Mouse (Mus musculus): ENCODE measurements around the gene Hoxa11. TPM values are rescaled to one million over a fixed set of nuclear protein-coding genes. Genes with fewer than 3 reads are reported as not detected.

The Hoxa11 gene
- polyA plus RNA-seq, 1 experiment from 2014 or later, result not detected

DNA sequence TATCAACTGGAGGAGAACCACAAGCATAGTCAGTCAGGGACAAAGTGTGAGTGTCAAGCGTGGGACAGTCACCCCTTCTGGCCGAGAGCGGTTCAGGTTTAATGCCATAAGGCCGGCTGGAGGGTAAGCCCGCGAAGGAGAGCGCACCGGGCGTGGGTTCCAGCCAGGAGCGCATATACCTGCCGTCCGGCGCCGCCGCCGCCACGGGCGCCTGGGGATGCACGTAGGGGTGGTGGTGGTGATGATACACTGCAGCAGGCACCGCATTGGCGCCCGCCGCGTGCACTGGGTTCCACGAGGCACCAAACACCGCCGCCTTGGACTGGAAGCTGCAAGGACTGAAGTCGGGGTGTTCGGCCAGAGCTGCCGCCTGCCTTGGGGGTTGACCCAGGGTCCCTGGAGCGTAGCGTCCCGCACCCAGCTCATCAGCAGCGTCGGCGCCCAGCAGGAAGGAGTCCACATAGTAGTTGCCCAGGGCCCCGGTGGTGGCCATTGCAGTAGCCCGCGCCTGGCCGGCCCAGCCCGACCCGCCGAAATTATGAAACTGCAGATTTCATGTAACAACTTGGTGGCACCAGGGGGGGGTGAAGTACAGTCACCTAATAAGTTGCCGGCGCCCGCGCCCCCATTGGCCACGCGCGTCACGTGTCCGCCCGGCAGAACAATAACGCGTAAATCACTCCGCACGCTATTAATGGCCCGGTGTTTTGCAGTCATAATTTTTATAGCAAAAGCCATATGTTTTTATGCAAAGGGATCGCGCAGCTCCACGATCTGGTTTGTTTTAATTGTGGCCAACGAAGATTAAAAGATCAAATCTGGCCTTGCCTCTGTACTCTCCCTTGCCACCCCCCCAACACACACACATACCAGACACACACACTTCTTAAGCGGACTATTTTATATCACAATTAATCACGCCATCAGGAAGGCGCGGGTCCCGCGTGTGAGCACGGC is 19.7 kb downstream of the Hoxa11 start:
- H3K27ac ChIP-seq (replicated peaks), result no peak overlapping the region
- H3K4me3 ChIP-seq, result 0 out of 2 replicates have a peak overlapping the region, but pooled peaks have one; percentile 10
- WGBS, result 3% methylated on average over 68 of the region's 69 CpGs
- no peak overlapping the region for H3K4me2 ChIP-seq (replicated peaks)
- no peaks in the 10 kb centered on the region for H3K36me3 ChIP-seq
- no peaks in the 10 kb centered on the region for H3K9me3 ChIP-seq
- H3K27me3 ChIP-seq, result peaks cover 98% of the 10 kb centered on the region
- ATAC-seq (ENCODE audit: low FRiP score, low read depth), result no peak
- H3K9ac ChIP-seq (replicated peaks), result no peak overlapping the region
- H3K4me1 ChIP-seq, result peaks cover 4% of the 10 kb centered on the region

DNA sequence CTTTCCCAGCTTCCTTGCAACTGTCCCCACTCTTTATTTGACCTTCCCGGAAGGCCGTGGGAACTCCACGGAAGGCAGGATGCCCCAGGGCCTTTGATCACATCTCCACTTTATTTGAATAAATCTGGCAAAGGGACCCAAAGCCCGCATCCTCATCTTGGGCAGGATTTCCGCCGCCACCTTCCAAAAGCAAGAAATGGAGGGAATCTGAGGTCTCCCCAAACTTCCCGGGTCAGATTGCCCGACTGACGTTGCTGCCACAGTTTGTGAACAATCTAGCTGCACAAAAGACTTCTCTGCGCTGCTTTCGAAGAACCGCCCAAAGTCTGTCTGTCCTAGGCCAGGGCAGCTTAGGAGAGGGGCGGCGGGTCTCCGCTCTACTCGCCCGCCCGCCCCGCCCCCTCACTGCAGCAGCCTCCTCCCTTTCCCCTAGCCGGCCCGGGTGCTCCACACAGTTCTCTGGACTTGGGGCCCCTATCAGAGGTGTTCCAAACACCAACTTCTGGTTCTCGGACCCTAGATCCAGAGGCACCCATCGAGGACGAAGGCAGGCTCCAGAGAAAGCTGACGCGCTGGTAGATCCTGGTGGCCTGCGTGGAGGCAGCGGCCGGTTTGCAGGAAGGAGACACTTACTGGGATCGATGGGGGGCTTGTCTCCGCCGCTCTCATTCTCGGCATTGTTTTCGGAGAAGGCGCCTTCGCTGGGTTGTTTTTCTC is 20.6 kb downstream of the Hoxa11 start:
- Histone ChIP-seq H3K27me3 (peaks cover 98% of the 10 kb centered on the region), H3K27ac (replicated peaks) (no peak overlapping the region), H3K4me2 (replicated peaks) (no peak overlapping the region), H3K4me3 (no peak overlapping the region), H3K9me3 (no peaks in the 10 kb centered on the region), H3K9ac (replicated peaks) (no peak overlapping the region), H3K4me1 (peaks cover 4% of the 10 kb centered on the region), H3K36me3 (no peaks in the 10 kb centered on the region)
- 2% methylated on average over 36 of the region's 36 CpGs for WGBS
- ATAC-seq (ENCODE audit: low FRiP score, low read depth), result no peak

DNA sequence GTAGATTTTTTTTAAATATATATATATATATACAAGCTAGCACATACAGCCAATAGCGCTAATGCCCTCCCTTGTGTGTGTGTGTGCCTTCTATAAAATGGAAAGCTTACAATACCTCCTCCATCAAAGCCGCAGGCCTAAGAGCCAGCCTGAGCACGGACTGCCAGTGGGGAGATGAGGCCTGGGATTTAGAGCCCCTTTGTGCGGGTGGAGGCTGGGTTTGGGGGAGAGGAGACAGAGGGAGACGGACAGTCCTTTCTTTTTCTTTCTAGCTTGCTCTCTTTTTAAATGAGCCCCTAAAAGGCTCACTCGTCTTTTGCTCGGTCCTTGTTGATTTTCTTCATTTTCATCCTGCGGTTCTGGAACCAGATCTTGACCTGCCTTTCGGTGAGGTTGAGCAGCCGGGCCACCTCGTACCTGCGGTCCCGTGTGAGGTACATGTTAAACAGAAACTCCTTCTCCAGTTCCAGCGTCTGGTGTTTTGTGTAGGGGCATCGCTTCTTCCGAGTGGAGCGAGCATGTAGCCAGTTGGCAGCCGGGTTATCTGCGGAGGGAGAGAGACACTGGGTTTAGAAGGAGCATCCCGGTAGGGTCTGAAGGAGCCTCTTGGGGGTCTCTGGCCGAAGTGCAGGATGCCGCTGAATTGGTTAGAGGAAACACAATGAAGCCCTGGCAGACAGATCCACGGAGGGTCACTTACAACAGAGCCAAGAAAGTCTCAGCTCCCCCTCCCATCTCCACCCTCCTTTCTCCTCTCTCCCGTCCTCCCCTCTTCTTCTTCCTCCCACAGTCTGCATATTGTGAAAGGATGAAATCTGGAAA is 21.5 kb downstream of the Hoxa11 start:
- H3K4me1 ChIP-seq, result peaks cover 4% of the 10 kb centered on the region
- no peak for ATAC-seq (ENCODE audit: low FRiP score, low read depth)
- H3K4me3 ChIP-seq, result no peak overlapping the region
- no peak overlapping the region for H3K9ac ChIP-seq (replicated peaks)
- no peaks in the 10 kb centered on the region for H3K9me3 ChIP-seq
- no peak overlapping the region for H3K4me2 ChIP-seq (replicated peaks)
- no peaks in the 10 kb centered on the region for H3K36me3 ChIP-seq
- H3K27ac ChIP-seq (replicated peaks), result no peak overlapping the region
- 2% methylated on average over 24 of the region's 24 CpGs for WGBS
- peaks cover 98% of the 10 kb centered on the region for H3K27me3 ChIP-seq

DNA sequence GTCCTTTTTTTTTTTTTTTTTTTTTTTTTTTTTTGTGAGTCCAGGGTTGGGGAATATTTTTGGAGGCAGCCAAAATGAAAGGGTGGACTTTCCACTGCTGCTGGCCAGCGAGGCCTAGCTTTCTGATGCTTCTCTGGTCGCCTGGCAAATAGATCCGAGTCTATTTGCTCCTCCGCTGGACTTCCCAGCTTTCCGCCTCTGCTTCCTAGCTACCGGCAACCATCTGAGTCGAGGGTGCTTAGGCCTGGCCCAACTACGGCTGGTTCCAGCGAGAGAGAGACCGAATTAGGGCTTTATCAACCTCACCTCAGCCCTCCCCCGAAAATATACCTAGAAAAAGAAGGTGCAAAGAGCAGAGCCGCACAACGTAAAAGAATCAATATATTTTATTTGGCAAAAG is 22.9 kb downstream of the Hoxa11 start:
- H3K27me3 ChIP-seq, result peaks cover 100% of the 10 kb centered on the region
- ATAC-seq (ENCODE audit: low FRiP score, low read depth), result no peak
- no peak overlapping the region for H3K27ac ChIP-seq (replicated peaks)
- no peaks in the 10 kb centered on the region for H3K9me3 ChIP-seq
- H3K9ac ChIP-seq (replicated peaks), result no peak overlapping the region
- H3K4me2 ChIP-seq (replicated peaks), result no peak overlapping the region
- H3K4me1 ChIP-seq, result peaks cover 4% of the 10 kb centered on the region
- H3K36me3 ChIP-seq, result no peaks in the 10 kb centered on the region
- WGBS, result 7% methylated on average over 13 of the region's 13 CpGs
- no peak overlapping the region for H3K4me3 ChIP-seq

DNA sequence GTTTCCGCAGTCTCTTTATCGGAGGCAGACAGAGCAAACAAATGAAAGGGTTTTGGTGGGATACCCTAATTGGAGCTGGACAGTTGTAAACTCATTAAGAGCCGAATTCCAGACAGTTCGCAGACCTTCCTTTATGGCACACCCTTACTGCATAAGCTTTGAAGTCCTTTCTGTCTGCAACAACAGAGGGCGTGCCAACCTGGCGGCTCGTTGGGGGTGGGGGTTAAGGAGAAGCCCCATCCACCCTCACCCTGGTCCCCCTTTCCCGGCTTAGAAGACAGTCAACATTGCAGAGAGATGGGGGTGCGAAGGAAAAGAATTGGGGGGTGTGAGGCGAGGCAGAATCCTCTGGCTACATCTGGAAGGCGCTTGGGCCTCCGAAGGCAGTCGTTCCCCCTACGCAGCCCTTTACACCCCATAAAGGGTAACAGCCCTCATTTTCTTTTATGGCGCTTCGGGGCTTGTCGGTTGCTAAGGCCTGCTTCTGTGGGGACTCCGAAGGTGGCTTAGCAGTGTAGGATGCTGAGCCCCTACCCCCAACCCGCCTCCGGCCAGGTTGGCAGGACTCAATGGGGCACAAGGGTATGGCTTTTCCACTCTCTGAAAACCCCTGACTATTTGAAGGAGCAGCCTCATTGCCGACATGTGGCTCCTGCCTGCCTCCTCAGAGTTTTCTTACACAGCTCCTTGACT is 23.5 kb downstream of the Hoxa11 start:
- Histone ChIP-seq H3K27me3 (peaks cover 100% of the 10 kb centered on the region), H3K4me1 (peaks cover 9% of the 10 kb centered on the region), H3K4me3 (no peak overlapping the region), H3K9me3 (no peaks in the 10 kb centered on the region), H3K4me2 (replicated peaks) (peak overlapping the region; percentile 70), H3K36me3 (no peaks in the 10 kb centered on the region), H3K27ac (replicated peaks) (no peak overlapping the region), H3K9ac (replicated peaks) (no peak overlapping the region)
- ATAC-seq (ENCODE audit: low FRiP score, low read depth), result no peak
- WGBS, result 5% methylated on average over 21 of the region's 21 CpGs

DNA sequence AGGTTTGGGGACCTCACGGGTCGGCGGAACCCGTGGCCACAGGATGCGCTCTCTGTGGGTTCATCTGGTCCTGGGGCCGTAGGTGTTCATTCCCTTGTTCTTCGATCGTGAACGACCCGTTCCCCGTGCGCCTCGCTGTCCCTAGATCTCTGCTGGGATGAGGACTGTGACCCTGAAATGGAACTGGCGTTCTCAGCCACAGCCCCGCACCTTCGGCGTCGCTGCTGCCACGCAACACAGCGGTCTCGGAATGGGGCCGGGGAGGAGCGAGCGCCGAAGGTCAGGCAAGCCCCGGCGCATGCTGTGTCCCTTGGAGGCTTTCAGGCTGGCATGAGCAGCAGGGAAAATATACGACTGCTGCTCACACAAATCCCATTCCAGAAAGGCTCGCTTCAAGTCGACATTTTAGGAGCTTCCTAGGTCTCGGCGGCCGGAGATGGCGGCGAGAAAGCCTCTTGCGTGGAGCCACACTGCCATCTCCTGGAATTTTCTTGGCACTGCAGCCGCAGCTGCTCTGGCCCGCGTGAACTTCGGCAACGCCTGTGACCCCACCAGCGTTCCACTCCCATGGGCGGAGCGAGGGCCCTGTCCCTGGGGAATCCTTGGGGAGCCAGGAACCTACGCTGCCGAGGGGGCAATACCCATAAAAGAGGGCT is 24.1 kb downstream of the Hoxa11 start, which contains the start of gene Hoxa7:
Hoxa7 (minus strand) TSS at position 518 of the 656 bp plus-strand sequence.
- ATAC-seq (ENCODE audit: low FRiP score, low read depth), result peak; percentile 63
- Histone ChIP-seq H3K27ac (replicated peaks) (no peak within 1 kb of the TSS), H3K36me3 (no peaks in the 10 kb centered on the region), H3K9me3 (no peaks in the 10 kb centered on the region), H3K27me3 (peaks cover 100% of the 10 kb centered on the region), H3K4me2 (replicated peaks) (peak within 1 kb of the TSS; percentile 70), H3K4me3 (peak within 1 kb of the TSS; percentile 42), H3K4me1 (peaks cover 14% of the 10 kb centered on the region), H3K9ac (replicated peaks) (peak within 1 kb of the TSS; percentile 46; the same call in 1 of the 2 replicates)
- 1% methylated on average over 46 of the region's 46 CpGs for WGBS

DNA sequence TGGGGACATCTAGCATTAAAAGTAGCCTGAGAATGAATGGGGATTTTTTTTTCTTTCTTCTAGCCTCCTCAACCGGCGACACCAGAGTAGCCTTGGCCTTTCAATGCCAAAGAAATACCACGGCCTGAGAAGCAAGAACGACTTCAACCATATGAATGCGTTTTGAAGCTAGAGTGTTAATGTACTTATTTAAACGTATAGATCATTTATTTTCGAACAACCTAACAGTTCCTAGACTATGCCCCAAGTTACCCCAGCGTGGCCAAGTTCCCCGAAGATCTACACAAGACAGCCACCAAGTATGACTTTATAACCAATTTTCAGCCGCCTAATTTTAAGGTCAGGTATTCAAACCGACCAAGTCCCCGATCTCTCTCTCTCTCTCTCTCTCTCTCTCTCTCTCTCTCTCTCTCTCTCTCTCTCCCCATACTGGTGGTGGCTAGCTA is 24.7 kb downstream of the Hoxa11 start:
- ATAC-seq (ENCODE audit: low FRiP score, low read depth), result no peak
- Histone ChIP-seq H3K4me2 (replicated peaks) (peak overlapping the region; percentile 70), H3K27ac (replicated peaks) (no peak overlapping the region), H3K4me3 (peak overlapping the region; percentile 42; the same call in 1 of the 2 replicates), H3K9me3 (no peaks in the 10 kb centered on the region), H3K36me3 (no peaks in the 10 kb centered on the region), H3K9ac (replicated peaks) (no peak overlapping the region), H3K27me3 (peaks cover 100% of the 10 kb centered on the region), H3K4me1 (peaks cover 14% of the 10 kb centered on the region)
- WGBS, result 9% methylated on average over 12 of the region's 12 CpGs

DNA sequence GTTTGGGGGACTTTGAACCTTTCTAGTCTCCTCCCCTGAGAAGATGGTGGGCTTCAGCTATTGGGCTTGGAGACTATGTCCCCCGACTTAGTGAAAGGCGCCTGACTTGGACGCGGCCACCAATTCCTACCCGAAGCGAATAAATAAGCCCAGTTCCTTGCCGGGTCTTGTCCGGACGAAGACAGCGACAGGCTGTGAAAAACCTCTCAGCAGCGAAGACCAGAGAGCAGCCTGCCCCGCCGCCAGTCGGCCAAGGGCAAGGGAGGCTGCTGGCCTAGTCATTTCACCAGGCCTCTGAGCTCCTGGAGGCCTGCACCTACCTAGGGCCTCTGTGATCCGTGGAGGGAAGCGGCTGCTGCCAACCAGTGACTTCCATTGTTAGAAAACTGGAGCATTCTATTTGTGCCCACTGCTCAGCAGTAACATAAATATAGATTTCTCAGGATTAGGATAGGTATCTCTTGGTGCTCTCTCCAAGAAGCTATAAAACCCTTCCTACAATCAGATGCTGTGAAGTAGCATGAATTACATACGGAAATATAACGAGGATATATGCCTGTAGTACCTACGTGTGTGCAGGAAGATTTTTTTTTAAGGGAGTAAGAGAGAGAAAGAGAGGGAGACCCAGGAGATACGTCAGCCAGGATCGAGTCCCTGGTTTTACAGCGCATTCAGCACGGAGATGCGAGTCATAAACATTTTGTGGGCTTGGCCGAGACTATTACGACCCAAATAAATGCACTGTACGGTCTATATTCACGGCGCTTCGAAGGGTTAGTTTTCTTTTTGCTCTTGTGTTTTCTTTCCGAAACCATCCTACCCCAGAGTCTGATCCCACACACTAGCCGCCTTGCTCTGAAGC is 25.4 kb downstream of the Hoxa11 start:
- peaks cover 14% of the 10 kb centered on the region for H3K4me1 ChIP-seq
- WGBS, result 9% methylated on average over 32 of the region's 32 CpGs
- H3K4me2 ChIP-seq (replicated peaks), result no peak overlapping the region
- H3K27ac ChIP-seq (replicated peaks), result no peak overlapping the region
- H3K4me3 ChIP-seq, result no peak overlapping the region
- H3K27me3 ChIP-seq, result peaks cover 100% of the 10 kb centered on the region
- no peak overlapping the region for H3K9ac ChIP-seq (replicated peaks)
- ATAC-seq (ENCODE audit: low FRiP score, low read depth), result no peak
- H3K9me3 ChIP-seq, result no peaks in the 10 kb centered on the region
- no peaks in the 10 kb centered on the region for H3K36me3 ChIP-seq

DNA sequence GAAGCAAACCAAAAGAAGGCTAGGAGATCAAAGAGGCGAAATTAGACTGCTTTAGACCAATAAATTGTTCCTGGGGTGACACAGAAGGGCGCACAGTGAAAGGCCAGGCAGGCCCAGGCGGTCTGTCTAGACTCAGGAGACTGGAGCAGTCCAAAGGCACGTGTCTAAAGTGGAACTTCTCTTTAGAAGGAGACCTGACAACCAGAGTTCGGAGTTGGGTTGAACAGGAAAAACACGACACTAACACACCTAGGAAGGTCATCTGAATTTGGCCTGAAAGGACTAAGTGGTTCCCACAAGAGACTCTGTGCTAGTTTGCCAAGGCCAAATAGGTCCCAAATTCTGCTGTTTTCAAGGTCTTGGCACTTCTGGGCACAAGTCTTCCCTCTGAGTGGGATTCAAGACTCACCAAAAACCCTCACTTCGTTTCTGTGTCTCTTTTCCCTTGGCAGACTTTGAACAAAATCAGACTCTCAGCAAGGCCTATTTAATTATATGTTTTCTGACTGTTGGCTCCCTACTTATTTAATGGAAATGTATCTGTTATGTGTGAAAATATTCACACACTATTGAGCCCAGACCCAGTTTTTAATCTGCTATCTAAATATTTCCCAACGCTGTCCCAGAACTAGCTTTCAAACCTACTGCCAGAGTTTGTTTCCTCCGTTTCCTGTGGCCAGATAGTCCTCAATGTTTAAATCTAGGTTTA is 26.2 kb downstream of the Hoxa11 start:
- ATAC-seq (ENCODE audit: low FRiP score, low read depth), result no peak
- no peak overlapping the region for H3K27ac ChIP-seq (replicated peaks)
- H3K27me3 ChIP-seq, result peaks cover 100% of the 10 kb centered on the region
- no peak overlapping the region for H3K4me3 ChIP-seq
- peaks cover 14% of the 10 kb centered on the region for H3K4me1 ChIP-seq
- no peak overlapping the region for H3K9ac ChIP-seq (replicated peaks)
- H3K9me3 ChIP-seq, result no peaks in the 10 kb centered on the region
- no peaks in the 10 kb centered on the region for H3K36me3 ChIP-seq
- H3K4me2 ChIP-seq (replicated peaks), result no peak overlapping the region
- WGBS, result 16% methylated on average over 9 of the region's 9 CpGs

All from midbrain, embryonic 12.5 days (tissue).